Mouse (Mus musculus): ENCODE measurements around the gene Zfp961. TPM values are rescaled to one million over a fixed set of nuclear protein-coding genes. Genes with fewer than 3 reads are reported as not detected.

Zfp961 gene
- polyA plus RNA-seq, 1 experiment = 2.9 TPM

GRCm38 (mm10) chr8:71988867-71989599 is 38.2 kb downstream of the Zfp961 start:
- 78% methylated on average over 13 of the region's 13 CpGs for WGBS
- Histone ChIP-seq H3K27me3 (ENCODE audit: control insufficient read depth, insufficient read depth, low read length) (no peaks in the 10 kb centered on the region), H3K27ac (ENCODE audit: insufficient read depth, low read length) (no peak overlapping the region), H3K36me3 (ENCODE audit: control insufficient read depth, insufficient read depth, low read length) (peaks cover 4% of the 10 kb centered on the region; the same call in 1 of the 2 replicates), H3K4me1 (ENCODE audit: control insufficient read depth, insufficient read depth, insufficient read length) (no peaks in the 10 kb centered on the region), H3K4me3 (ENCODE audit: extremely low read depth, insufficient read depth, insufficient read length) (peak overlapping the region; percentile 60)
- no peak for DNase-seq (ENCODE audit: low read depth in 1 of 2, low spot score in 2 of 2)
- no peak for TF ChIP-seq POLR2A (IDR thresholded peaks at IDR 0.05; ENCODE audit: low read depth, low read length)

GRCm38 (mm10) chr8:71999434-71999833 is 48.6 kb downstream of the Zfp961 start:
- WGBS = 70% methylated on average over 1 of the region's 1 CpGs
- Histone ChIP-seq H3K27ac (ENCODE audit: insufficient read depth, low read length) (no peak overlapping the region), H3K36me3 (ENCODE audit: control insufficient read depth, insufficient read depth, low read length) (peaks cover 6% of the 10 kb centered on the region; the same call in 1 of the 2 replicates), H3K27me3 (ENCODE audit: control insufficient read depth, insufficient read depth, low read length) (no peaks in the 10 kb centered on the region), H3K4me3 (ENCODE audit: extremely low read depth, insufficient read depth, insufficient read length) (no peak overlapping the region), H3K4me1 (ENCODE audit: control insufficient read depth, insufficient read depth, insufficient read length) (no peaks in the 10 kb centered on the region)
- no peak for TF ChIP-seq CTCF (IDR thresholded peaks at IDR 0.05; ENCODE audit: extremely low read depth, insufficient read depth, insufficient read length, insufficient replicate concordance)
- no peak for TF ChIP-seq POLR2A (IDR thresholded peaks at IDR 0.05; ENCODE audit: low read depth, low read length)
- no peak for DNase-seq (ENCODE audit: low read depth in 1 of 2, low spot score in 2 of 2)

- Histone ChIP-seq H3K4me1 (ENCODE audit: control insufficient read depth, insufficient read depth, insufficient read length) (no peaks in the 10 kb centered on the region), H3K4me3 (ENCODE audit: extremely low read depth, insufficient read depth, insufficient read length) (no peak overlapping the region), H3K27me3 (ENCODE audit: control insufficient read depth, insufficient read depth, low read length) (no peaks in the 10 kb centered on the region), H3K27ac (ENCODE audit: insufficient read depth, low read length) (no peak overlapping the region), H3K36me3 (ENCODE audit: control insufficient read depth, insufficient read depth, low read length) (peaks cover 6% of the 10 kb centered on the region; the same call in 1 of the 2 replicates)
- 66% methylated on average over 3 of the region's 3 CpGs for WGBS
- no peak for DNase-seq (ENCODE audit: low read depth in 1 of 2, low spot score in 2 of 2)
- TF ChIP-seq CTCF (IDR thresholded peaks at IDR 0.05; ENCODE audit: extremely low read depth, insufficient read depth, insufficient read length, insufficient replicate concordance) (no peak), POLR2A (IDR thresholded peaks at IDR 0.05; ENCODE audit: low read depth, low read length) (no peak)
Observed at GRCm38 (mm10) chr8:72000223-72000622, 49.4 kb downstream of the Zfp961 start.

- TF ChIP-seq POLR2A (IDR thresholded peaks at IDR 0.05; ENCODE audit: low read depth, low read length) = no peak
- no peak for TF ChIP-seq CTCF (IDR thresholded peaks at IDR 0.05; ENCODE audit: extremely low read depth, insufficient read depth, insufficient read length, insufficient replicate concordance)
- Histone ChIP-seq H3K4me1 (ENCODE audit: control insufficient read depth, insufficient read depth, insufficient read length) (peaks cover 6% of the 10 kb centered on the region; the same call in 1 of the 2 replicates), H3K27me3 (ENCODE audit: control insufficient read depth, insufficient read depth, low read length) (no peaks in the 10 kb centered on the region), H3K4me3 (ENCODE audit: extremely low read depth, insufficient read depth, insufficient read length) (no peak overlapping the region), H3K36me3 (ENCODE audit: control insufficient read depth, insufficient read depth, low read length) (peaks cover 2% of the 10 kb centered on the region; the same call in 1 of the 2 replicates), H3K27ac (ENCODE audit: insufficient read depth, low read length) (no peak overlapping the region)
- DNase-seq (ENCODE audit: low read depth in 1 of 2, low spot score in 2 of 2) = no peak
Observed at GRCm38 (mm10) chr8:72002942-72003341, 52.1 kb downstream of the Zfp961 start.

- WGBS = 81% methylated on average over 3 of the region's 3 CpGs
- no peaks in the 10 kb centered on the region for H3K36me3 ChIP-seq (ENCODE audit: control insufficient read depth, insufficient read depth, low read length)
- DNase-seq (ENCODE audit: low read depth in 1 of 2, low spot score in 2 of 2) = no peak
- no peak overlapping the region for H3K4me3 ChIP-seq (ENCODE audit: extremely low read depth, insufficient read depth, insufficient read length)
- peaks cover 24% of the 10 kb centered on the region; the same call in 1 of the 2 replicates for H3K4me1 ChIP-seq (ENCODE audit: control insufficient read depth, insufficient read depth, insufficient read length)
- no peaks in the 10 kb centered on the region for H3K27me3 ChIP-seq (ENCODE audit: control insufficient read depth, insufficient read depth, low read length)
- no peak overlapping the region for H3K27ac ChIP-seq (ENCODE audit: insufficient read depth, low read length)
- TF ChIP-seq POLR2A (IDR thresholded peaks at IDR 0.05; ENCODE audit: low read depth, low read length) = no peak
- TF ChIP-seq CTCF (IDR thresholded peaks at IDR 0.05; ENCODE audit: extremely low read depth, insufficient read depth, insufficient read length, insufficient replicate concordance) = no peak
Observed at GRCm38 (mm10) chr8:72005912-72006311, 55.1 kb downstream of the Zfp961 start.

GRCm38 (mm10) chr8:72006763-72007162 is 55.9 kb downstream of the Zfp961 start:
- no peak for TF ChIP-seq CTCF (IDR thresholded peaks at IDR 0.05; ENCODE audit: extremely low read depth, insufficient read depth, insufficient read length, insufficient replicate concordance)
- TF ChIP-seq POLR2A (IDR thresholded peaks at IDR 0.05; ENCODE audit: low read depth, low read length) = no peak
- WGBS = 94% methylated on average over 1 of the region's 1 CpGs

GRCm38 (mm10) chr8:72008134-72008641 is 57.4 kb downstream of the Zfp961 start:
- 7% methylated on average over 3 of the region's 3 CpGs for WGBS
- Histone ChIP-seq H3K27ac (ENCODE audit: insufficient read depth, low read length) (peak overlapping the region; percentile 82), H3K4me3 (ENCODE audit: extremely low read depth, insufficient read depth, insufficient read length) (peak overlapping the region; percentile 52; the same call in 1 of the 2 replicates), H3K4me1 (ENCODE audit: control insufficient read depth, insufficient read depth, insufficient read length) (peaks cover 24% of the 10 kb centered on the region; the same call in 1 of the 2 replicates), H3K36me3 (ENCODE audit: control insufficient read depth, insufficient read depth, low read length) (no peaks in the 10 kb centered on the region), H3K27me3 (ENCODE audit: control insufficient read depth, insufficient read depth, low read length) (no peaks in the 10 kb centered on the region)
- peak; percentile 43 to 63 for DNase-seq (ENCODE audit: low read depth in 1 of 2, low spot score in 2 of 2)
- TF ChIP-seq CTCF (IDR thresholded peaks at IDR 0.05; ENCODE audit: extremely low read depth, insufficient read depth, insufficient read length, insufficient replicate concordance) (no peak), POLR2A (IDR thresholded peaks at IDR 0.05; ENCODE audit: low read depth, low read length) (no peak)

More at GRCm38 (mm10) chr8:72006763-72007162, 55.9 kb downstream of the Zfp961 start:
- Histone ChIP-seq H3K4me3 (ENCODE audit: extremely low read depth, insufficient read depth, insufficient read length) (no peak overlapping the region), H3K27me3 (ENCODE audit: control insufficient read depth, insufficient read depth, low read length) (no peaks in the 10 kb centered on the region), H3K36me3 (ENCODE audit: control insufficient read depth, insufficient read depth, low read length) (no peaks in the 10 kb centered on the region), H3K4me1 (ENCODE audit: control insufficient read depth, insufficient read depth, insufficient read length) (peaks cover 24% of the 10 kb centered on the region; the same call in 1 of the 2 replicates), H3K27ac (ENCODE audit: insufficient read depth, low read length) (no peak overlapping the region)
- no peak for DNase-seq (ENCODE audit: low read depth in 1 of 2, low spot score in 2 of 2)

Data from spleen, adult 2 months (tissue).